Mouse (Mus musculus) adrenal gland, adult (tissue): ENCODE measurements around the gene Gm379.

Experiments
- DNase-seq, 2 experiments: peaks; one replicate each; pipeline ENCODE4 v3.0.0; 2022 to 2023; ENCODE audit warnings: low spot score in 1 of 2; ENCODE audit not compliant: inconsistent age in 2 of 2

The Gm379 gene

GRCm38 (mm10) chrX:108664885-108665284, at the start of gene Gm379:
Gm379 (minus strand) TSS chrX:108664891.
- no peak for DNase-seq

DNA sequence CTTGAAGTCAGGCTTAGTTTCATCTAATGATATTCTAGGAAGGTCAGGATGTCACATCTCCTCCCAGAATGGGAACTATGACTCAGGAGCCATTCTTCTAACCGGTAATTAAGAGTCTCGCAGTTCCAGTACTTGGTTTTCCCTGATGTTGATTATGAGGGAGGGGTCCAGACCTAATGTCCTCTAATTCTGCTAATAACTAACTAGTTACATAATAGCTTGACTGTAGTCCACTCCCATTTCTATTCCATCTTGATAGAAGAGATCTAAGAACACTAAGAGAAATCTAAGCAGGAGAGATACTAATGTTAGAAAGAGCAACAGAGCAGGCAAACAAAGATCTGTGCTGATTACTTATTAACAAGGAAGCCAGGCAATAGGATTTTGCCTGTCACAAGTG, 39.6 kb upstream of the Gm379 start:
- no peak for DNase-seq

DNA sequence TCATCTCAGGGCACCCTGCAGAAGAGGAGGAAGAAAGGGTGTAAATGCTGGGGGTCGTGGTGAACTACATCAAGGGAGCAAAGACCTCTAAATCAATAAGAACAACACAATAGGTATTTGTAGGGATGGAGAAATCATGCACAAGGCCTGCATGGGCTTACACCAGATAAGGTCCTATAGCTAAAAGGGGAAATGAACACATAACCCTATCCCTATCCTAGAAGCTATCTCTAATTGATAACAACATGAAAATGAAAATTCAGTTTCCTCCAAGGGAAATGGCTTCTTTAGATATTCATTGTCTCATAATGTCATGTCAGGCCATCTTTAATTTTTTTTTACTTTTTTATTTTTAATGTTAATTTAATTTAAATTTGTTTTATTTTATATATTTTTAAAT, 4.2 kb upstream of the Gm379 start:
- DNase-seq, result no peak

DNA sequence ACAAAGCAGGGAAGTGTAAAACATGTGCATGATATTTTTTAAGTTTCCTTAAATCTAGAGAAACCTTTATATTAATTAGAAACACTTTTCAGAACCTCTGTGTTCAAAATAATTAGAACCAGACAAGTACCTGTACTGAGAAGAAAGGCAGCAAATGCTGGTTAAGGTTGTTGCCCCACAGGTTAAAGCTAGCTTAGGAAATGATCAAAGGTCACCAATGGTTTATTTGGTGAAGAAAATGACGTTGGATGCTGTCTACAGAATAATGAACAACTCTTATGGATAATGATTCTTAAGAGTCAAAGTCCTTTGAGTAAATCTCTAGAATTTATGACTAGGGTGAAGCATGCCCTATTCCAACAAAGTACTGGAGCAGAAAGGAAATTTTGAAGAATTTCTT, 42.7 kb downstream of the Gm379 start:
- DNase-seq, result no peak

- no peak for DNase-seq
Observed at GRCm38 (mm10) chrX:108620886-108621285, 43.8 kb downstream of the Gm379 start.
